Mouse (Mus musculus) cerebellum, adult (tissue): Measurements from ENCODE around the gene Serpini1.
"Not testable (repeated sequence)": the region's sequence is repeated elsewhere in the genome, so short reads cannot be mapped to it uniquely, and the experiment has no call there.

Source experiments
- ATAC-seq: cut with Nextera tagmentation; 2 replicates; pipeline ENCODE4 v1.9.2; 2017; ENCODE audit warnings: mild to moderate bottlenecking, moderate library complexity, mixed read lengths; ENCODE audit not compliant: insufficient number of reproducible peaks, low FRiP score, low TSS enrichment

Serpini1 gene

DNA sequence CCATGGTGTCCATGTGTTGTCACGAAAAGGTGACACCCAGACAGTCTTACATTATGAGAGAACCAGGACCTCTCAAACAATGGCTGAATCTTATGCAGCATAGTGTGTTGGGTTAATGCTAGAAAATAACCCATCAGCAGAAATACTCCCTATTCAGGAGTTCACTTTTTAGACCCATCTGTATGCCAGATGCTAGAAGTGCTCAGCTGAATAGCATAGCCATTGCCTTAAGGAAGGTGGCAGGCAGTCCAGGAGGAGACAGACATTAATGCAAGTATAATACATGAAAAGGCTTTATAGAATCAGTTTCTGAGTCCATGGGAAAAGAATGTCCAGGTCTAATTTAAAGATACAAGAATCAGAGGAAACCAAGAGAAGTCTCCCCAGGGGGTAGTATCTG is 75.9 kb downstream of the Serpini1 start:
- no peak for ATAC-seq

GRCm38 (mm10) chr3:75633635-75634034 is 76.3 kb downstream of the Serpini1 start:
- ATAC-seq, result no peak

DNA sequence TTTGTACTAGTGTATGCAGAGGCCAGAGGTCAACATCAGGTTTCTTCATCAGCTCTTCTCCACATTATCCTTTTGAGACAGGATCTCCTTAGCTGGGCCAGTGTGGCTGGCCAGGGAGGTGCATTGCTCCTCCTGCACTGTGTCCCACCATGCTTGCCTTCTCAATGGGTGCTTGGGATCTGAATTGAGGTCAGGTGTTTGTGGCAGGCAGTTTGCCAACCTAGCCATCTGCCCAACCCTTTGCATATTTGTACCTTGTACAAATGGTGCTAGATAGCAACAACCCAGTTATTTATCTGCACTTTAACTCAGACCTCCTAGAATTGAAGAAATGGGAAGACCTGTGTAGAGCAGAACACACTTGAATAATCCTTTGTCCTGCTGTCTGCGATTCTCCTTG is 78.3 kb downstream of the Serpini1 start:
- peak; percentile 95 for ATAC-seq

GRCm38 (mm10) chr3:75639546-75639945 is 82.2 kb downstream of the Serpini1 start:
- no peak for ATAC-seq

GRCm38 (mm10) chr3:75647542-75647941 is 90.2 kb downstream of the Serpini1 start:
- ATAC-seq, result no peak

GRCm38 (mm10) chr3:75648226-75648625 is 90.9 kb downstream of the Serpini1 start:
- ATAC-seq, result no peak

DNA sequence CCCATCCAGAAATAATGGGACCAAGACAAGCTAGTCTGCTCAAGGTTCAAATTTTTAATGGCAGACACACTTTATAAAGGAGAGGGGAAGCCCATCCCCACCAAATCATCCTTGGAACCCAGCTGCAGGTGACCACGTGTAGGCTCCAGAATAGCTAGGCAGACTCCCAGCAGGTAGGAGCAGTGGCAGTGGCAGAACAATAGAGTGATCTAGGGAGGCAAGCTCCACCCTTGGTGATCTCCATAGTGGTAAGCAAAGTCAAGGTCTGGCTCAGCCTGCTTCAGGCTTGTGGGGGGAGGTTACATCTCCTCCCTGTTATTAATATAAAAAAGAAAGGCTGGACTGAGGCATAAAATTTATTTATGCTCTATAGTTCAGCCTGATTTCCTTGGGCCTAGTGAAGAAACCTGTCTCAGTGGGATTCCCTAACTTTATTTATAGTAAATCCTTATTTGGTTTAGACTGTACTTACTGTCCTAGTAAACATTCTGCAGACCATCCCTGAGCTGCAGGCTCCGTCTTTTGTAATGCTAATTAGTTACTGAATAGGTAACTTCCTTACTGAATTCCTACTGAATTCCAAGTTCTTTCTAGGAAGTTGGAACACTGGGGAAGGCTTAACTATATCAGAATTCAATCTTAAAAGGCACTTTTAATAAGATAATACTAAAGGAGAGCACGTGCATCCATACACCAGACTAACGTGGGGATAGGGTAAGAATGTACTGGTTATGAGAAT is 93.2 kb downstream of the Serpini1 start:
- not testable (repeated sequence) for ATAC-seq

DNA sequence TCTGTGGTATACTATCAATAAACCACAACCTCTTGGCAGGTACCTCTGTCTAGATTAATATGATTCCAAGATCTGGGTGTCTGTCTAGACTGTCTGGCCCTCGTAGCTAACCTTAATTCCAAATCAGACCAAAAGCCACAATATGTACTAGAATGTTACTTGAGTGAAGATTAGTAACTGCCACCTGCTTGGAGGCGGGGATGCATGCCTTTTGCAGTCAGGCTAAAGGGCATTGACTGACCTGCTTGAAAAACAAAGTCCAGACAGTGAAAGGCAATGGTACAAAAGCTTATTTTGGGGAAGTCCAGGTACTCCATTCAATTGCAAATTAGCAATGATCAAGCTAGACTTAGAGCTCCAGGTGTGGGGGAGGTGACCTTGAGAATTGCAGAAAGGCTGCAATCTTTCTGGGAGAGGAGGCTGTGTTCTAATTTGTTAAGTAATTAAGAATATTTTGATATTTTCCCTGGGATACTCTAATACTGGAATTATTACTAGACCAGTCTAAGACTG is 94.3 kb downstream of the Serpini1 start:
- no peak for ATAC-seq

DNA sequence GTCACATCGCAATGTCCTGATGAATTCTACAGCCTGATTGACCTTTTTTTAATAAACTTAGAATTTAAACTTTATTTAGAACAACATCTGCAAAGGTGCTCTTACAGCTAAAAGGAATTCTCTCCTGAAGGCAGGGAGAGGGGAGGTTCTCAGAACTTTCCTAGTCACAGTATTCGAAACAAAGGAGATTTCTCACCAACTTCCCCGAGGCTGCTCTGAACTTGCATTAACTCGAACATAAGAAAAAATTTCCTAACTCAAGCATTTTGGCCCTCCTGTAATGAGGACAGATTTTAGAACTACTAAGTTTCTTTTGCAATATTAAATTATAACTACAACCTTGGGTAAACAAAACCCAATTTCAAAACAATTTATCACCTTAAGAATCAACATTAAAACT is 96.6 kb downstream of the Serpini1 start:
- not testable (repeated sequence) for ATAC-seq

- no peak for ATAC-seq
Observed at GRCm38 (mm10) chr3:75655578-75656344, 98.4 kb downstream of the Serpini1 start.

- ATAC-seq, result no peak
Observed at GRCm38 (mm10) chr3:75666962-75667361, 109.6 kb downstream of the Serpini1 start.

DNA sequence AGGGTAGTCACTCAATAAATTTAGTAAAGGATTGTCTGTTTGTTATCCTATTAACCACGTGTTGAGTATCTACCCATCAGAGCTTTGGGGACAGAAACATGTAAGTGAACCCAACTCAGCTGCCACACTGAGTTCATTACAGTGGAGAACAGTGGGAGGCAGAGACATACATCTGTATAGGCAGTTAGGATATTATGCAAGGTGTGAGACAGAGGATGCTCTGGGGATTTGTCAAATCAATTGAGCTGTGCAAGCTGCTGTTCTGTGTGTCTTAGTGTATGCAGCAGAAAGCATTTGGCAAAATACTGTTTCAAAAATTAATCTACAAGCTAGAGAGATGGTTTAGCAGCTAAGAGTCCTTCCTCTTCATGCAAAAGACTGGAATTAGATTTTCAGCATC is 113.1 kb downstream of the Serpini1 start:
- no peak for ATAC-seq

DNA sequence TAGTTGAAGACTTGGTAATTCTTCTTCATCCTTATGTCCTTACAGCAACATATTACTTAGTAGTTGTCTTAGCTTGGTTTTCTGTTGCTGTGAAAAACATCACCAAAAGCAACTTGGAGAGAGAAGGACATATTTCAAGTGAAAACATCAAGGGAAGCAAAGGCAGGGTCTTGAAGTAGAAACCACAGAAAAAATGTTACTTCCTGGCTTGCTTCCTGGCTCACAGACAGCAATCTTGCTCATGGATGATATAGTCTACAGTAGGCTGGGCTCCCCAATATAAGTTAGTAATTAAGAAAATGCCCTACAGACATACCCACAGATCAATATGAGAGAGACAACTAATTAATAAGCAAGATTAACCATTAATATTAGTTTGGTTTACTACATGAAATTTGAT is 125.5 kb downstream of the Serpini1 start:
- ATAC-seq, result no peak

DNA sequence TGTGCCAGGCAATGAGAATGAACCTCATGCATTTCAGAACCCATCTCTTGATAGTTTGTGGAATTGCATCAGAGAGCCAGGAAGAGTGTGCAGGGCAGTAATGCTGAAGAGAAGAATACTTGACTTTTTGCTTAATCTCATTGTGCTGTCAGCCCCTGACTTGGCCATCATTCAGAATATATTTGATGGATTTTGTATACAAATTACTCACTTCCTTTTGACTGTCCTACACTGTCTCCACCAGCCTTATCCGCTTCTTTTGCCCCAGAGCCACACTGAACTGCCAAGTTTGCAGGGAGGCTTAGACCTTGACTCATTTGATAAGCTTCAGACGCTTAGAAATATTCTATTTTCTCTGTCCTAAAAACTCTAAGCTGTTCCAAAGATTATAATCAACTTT is 129.4 kb downstream of the Serpini1 start:
- ATAC-seq, result no peak

DNA sequence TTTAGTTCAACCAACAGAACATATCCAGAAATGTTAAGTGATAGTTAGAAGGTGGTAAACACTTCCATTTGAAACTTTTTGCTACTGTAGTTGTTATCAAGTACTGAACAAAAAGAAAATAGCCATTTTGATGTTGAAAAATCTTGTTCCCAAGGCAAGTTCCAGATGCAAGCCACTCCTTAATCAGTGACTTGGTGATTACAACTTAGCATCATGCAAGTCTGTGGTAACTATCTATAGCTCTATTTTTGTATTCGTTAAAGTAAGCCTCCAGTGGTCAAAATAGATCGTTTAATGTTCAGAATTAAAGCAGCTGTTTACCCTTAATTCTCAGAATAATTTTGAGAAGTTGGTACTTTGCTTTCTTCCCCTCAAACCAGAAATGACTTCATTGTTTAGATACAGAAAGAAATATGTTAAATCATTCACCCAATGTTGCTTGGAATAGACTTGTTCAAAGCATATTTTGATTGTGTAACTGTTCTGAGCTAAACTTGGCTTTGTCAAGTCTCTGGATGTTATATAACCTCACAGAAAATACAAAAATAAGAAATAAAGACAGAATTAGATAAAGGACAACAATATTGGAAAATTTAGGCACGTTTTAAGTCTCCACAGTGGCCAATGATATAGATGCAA is 130.0 kb downstream of the Serpini1 start:
- no peak for ATAC-seq

- no peak for ATAC-seq
Observed at GRCm38 (mm10) chr3:75690321-75690720, 133.0 kb downstream of the Serpini1 start.

- no peak for ATAC-seq
Observed at GRCm38 (mm10) chr3:75692088-75692487, 134.7 kb downstream of the Serpini1 start.
